Mouse (Mus musculus) limb, embryonic 14.5 days (tissue): ENCODE results near the gene Slc11a2. TPM values are rescaled to one million over a fixed set of nuclear protein-coding genes. Genes with fewer than 3 reads are reported as not detected.

Experiments
- ATAC-seq: fragments of 200-750 bp; cut with Nextera tagmentation; 2 replicates; pipeline ENCODE4 v1.8.0; 2017; ENCODE audit warnings: low read depth, moderate number of reproducible peaks, moderate TSS enrichment; ENCODE audit not compliant: low FRiP score
- DNase-seq: peaks from one replicate; pipeline ENCODE4 v3.0.0-alpha.2; 2015; ENCODE audit warnings: low spot score
- H3K27ac ChIP-seq: fragments of 300-500 bp; sonication (generic); replicated peaks from 2 replicates; pipeline ENCODE4 v1.5.1; 2014; ENCODE audit warnings: low read depth, mild to moderate bottlenecking, low read length, moderate library complexity, mixed read lengths
- H3K27me3 ChIP-seq: fragments of 300-500 bp; sonication (generic); 2 replicates; pipeline ENCODE4 v1.6.1; 2014; ENCODE audit warnings: low read length, mixed read lengths; ENCODE audit not compliant: control insufficient read depth, insufficient read depth
- H3K36me3 ChIP-seq: fragments of 300-500 bp; sonication (generic); 2 replicates; pipeline ENCODE4 v1.6.1; 2014; ENCODE audit warnings: mild to moderate bottlenecking, low read length, moderate library complexity, mixed read lengths; ENCODE audit not compliant: control insufficient read depth, insufficient read depth
- H3K4me1 ChIP-seq: fragments of 300-500 bp; sonication (generic); 2 replicates; pipeline ENCODE4 v1.6.1; 2014; ENCODE audit warnings: antibody characterized with exemption, low read length, mixed read lengths; ENCODE audit not compliant: control insufficient read depth, insufficient read depth
- H3K4me2 ChIP-seq: fragments of 300-500 bp; sonication (generic); replicated peaks from 2 replicates; pipeline ENCODE4 v1.6.1; 2014; ENCODE audit warnings: low read depth, mild to moderate bottlenecking, low read length, moderate library complexity; ENCODE audit not compliant: severe bottlenecking
- H3K4me3 ChIP-seq: fragments of 300-500 bp; sonication (generic); replicated peaks from 2 replicates; pipeline ENCODE4 v1.5.1; 2014; ENCODE audit warnings: low read length
- H3K9ac ChIP-seq: fragments of 300-500 bp; sonication (generic); 2 replicates; pipeline ENCODE4 v1.6.1; 2014; ENCODE audit warnings: mild to moderate bottlenecking, low read depth, low read length, moderate library complexity; ENCODE audit not compliant: severe bottlenecking
- H3K9me3 ChIP-seq: fragments of 300-500 bp; sonication (generic); 2 replicates; pipeline ENCODE4 v1.6.1; 2016; ENCODE audit warnings: low read length; ENCODE audit not compliant: control insufficient read depth
- POLR2A ChIP-seq: fragments of 200-500 bp; IDR thresholded peaks from 2 replicates; pipeline ENCODE4 v1.8.0; 2012; ENCODE audit warnings: inconsistent platforms, mild to moderate bottlenecking, moderate library complexity, borderline replicate concordance; ENCODE audit not compliant: insufficient read depth, insufficient read length; ENCODE audit errors: extremely low read depth
- WGBS: fragments of 180-500 bp; shearing (Covaris S2); extraction: QIAGEN DNeasy Blood & Tissue Kit; methylation state at CpG from one replicate; pipeline ENCODE4 v1.1.7; 2014; 5-methylcytosine and 5-hydroxymethylcytosine counted together
- polyA plus RNA-seq, 2 experiments: library from polyadenylated mRNA; depleted of rRNA in 1 of 2; stranded (reverse) in 1 of 2; unstranded in 1 of 2; fragments of >200 nt; fragmentation: Nextera tagmentation in 1 of 2; extraction: Ambion mirVana in 1 of 2; gene quantifications; 2 replicates each; pipeline versions ENCODE4 v1.2.1 to v1.2.3; 2012 to 2014

Slc11a2 gene
- polyA plus RNA-seq, 2 experiments, result 20.4 to 30.3 TPM

GRCm38 (mm10) chr15:100467738-100468137 is 42.9 kb upstream of the Slc11a2 start:
- 44% methylated on average over 7 of the region's 8 CpGs for WGBS

GRCm38 (mm10) chr15:100465432-100465831 is 40.6 kb upstream of the Slc11a2 start:
- no peak for TF ChIP-seq POLR2A
- ATAC-seq (no peak), DNase-seq (no peak)
- H3K4me2 ChIP-seq, result no peak overlapping the region
- no peak overlapping the region for H3K27ac ChIP-seq
- H3K27me3 ChIP-seq, result no peaks in the 10 kb centered on the region
- no peaks in the 10 kb centered on the region for H3K36me3 ChIP-seq
- no peaks in the 10 kb centered on the region for H3K9me3 ChIP-seq
- 76% methylated on average over 2 of the region's 2 CpGs for WGBS
- H3K9ac ChIP-seq, result no peak overlapping the region
- peaks cover 17% of the 10 kb centered on the region for H3K4me1 ChIP-seq
- no peak overlapping the region for H3K4me3 ChIP-seq

More at GRCm38 (mm10) chr15:100467738-100468137, 42.9 kb upstream of the Slc11a2 start:
- H3K4me2 ChIP-seq, result peak overlapping the region; percentile 81
- H3K36me3 ChIP-seq, result peaks cover 4% of the 10 kb centered on the region; the same call in 1 of the 2 replicates
- no peaks in the 10 kb centered on the region for H3K9me3 ChIP-seq
- no peak for TF ChIP-seq POLR2A
- H3K27ac ChIP-seq, result no peak overlapping the region
- no peaks in the 10 kb centered on the region for H3K27me3 ChIP-seq
- ATAC-seq (no peak), DNase-seq (no peak)
- peaks cover 17% of the 10 kb centered on the region for H3K4me1 ChIP-seq
- H3K4me3 ChIP-seq, result no peak overlapping the region; the same call in 1 of the 2 replicates
- H3K9ac ChIP-seq, result no peak overlapping the region

DNA sequence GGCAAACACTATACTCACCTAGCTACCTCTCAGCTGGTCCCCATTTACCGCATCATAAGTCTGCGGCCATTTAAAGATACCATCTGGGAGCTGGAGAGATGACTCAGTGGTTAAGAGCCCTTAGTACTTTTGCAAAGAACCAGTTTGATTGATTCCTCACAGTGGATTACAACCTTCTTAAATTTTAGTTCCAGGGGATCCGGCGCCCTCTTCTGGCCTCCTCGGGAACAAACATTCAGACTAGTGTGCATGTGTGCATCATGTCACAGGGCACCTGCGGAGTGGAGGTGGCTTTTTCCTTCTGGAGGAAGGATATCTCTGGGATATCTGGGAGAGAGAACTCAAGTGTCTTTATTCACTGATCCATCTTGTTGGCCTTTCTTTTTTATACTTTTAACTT is 38.8 kb upstream of the Slc11a2 start:
- H3K9ac ChIP-seq, result no peak overlapping the region
- peaks cover 8% of the 10 kb centered on the region; the same call in 1 of the 2 replicates for H3K4me1 ChIP-seq
- 23% methylated on average over 6 of the region's 6 CpGs for WGBS
- H3K4me2 ChIP-seq, result no peak overlapping the region
- peak; percentile 40 for DNase-seq
- 0 out of 2 replicates have a peak, but pooled peaks have one; percentile 20 for ATAC-seq
- H3K36me3 ChIP-seq, result no peaks in the 10 kb centered on the region
- no peak overlapping the region for H3K27ac ChIP-seq
- H3K27me3 ChIP-seq, result no peaks in the 10 kb centered on the region
- no peak for TF ChIP-seq POLR2A
- no peaks in the 10 kb centered on the region for H3K9me3 ChIP-seq
- no peak overlapping the region for H3K4me3 ChIP-seq

GRCm38 (mm10) chr15:100462086-100462485 is 37.2 kb upstream of the Slc11a2 start:
- ATAC-seq (no peak), DNase-seq (no peak)
- Histone ChIP-seq H3K4me3 (no peak overlapping the region), H3K27me3 (no peaks in the 10 kb centered on the region), H3K4me2 (no peak overlapping the region), H3K4me1 (no peaks in the 10 kb centered on the region), H3K9me3 (no peaks in the 10 kb centered on the region), H3K36me3 (no peaks in the 10 kb centered on the region), H3K27ac (no peak overlapping the region), H3K9ac (no peak overlapping the region)
- TF ChIP-seq POLR2A, result no peak
- WGBS, result 82% methylated on average over 5 of the region's 5 CpGs

DNA sequence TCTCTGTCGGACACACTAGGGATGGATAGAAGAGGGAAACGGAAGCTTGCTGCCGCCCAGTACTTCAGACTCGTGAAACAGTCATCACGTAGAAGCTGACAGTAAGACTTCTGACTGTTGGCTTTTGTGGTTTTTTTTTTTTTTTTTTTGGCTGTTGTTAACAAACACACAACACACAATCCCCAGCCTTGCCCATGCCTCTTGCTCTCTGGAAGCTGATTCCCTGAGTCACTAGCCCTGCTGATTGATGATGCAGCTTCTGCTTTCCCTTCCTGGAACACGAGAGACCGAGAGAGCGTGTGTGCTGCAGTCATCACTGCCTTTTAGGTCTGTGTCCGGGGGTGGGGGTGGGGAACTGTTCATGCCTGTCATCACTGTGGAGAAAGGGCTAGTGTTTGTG is 36.8 kb upstream of the Slc11a2 start:
- Histone ChIP-seq H3K27ac (no peak overlapping the region), H3K4me1 (no peaks in the 10 kb centered on the region), H3K4me3 (no peak overlapping the region), H3K9me3 (no peaks in the 10 kb centered on the region), H3K27me3 (no peaks in the 10 kb centered on the region), H3K9ac (no peak overlapping the region), H3K4me2 (no peak overlapping the region), H3K36me3 (no peaks in the 10 kb centered on the region)
- DNase-seq, result no peak
- TF ChIP-seq POLR2A, result no peak
- ATAC-seq, result no peak
- 71% methylated on average over 9 of the region's 9 CpGs for WGBS

GRCm38 (mm10) chr15:100460942-100461341 is 36.1 kb upstream of the Slc11a2 start:
- Histone ChIP-seq H3K9me3 (no peaks in the 10 kb centered on the region), H3K4me1 (no peaks in the 10 kb centered on the region), H3K27ac (no peak overlapping the region), H3K36me3 (no peaks in the 10 kb centered on the region), H3K9ac (no peak overlapping the region), H3K4me3 (no peak overlapping the region), H3K27me3 (no peaks in the 10 kb centered on the region), H3K4me2 (no peak overlapping the region; the same call in 1 of the 2 replicates)
- DNase-seq (no peak), ATAC-seq (no peak)
- 7% methylated on average over 12 of the region's 12 CpGs for WGBS
- no peak for TF ChIP-seq POLR2A
